Comparison of ENCODE assay signal across 13 mouse cellular contexts in genomic region chr3:21761909-21762308, GRCm38 (mm10).
DNase-seq lines count a peak whose midpoint lies in the region; ATAC-seq and TF ChIP-seq lines count a peak whose summit lies in the region.
"Had no signal": no experiment of that assay in that cellular context is flagged by ENCODE, and none has a peak within 500 bp of the region (broad histone marks: within the 10 kb centered on the region; RNA-seq: fewer than 3 reads in every experiment).

No protein-coding gene starts in this region.

- H3K4me2 ChIP-seq in kidney, embryonic 14.5 days (replicated peaks; ENCODE audit: low read depth, low read length), result no peak overlapping the region
- no peak overlapping the region for H3K4me2 ChIP-seq in embryonic facial prominence, embryonic 15.5 days (replicated peaks)
- H3K4me2 ChIP-seq: limb, embryonic 15.5 days; neural tube, embryonic 12.5 days; stomach, embryonic 15.5 days had no signal

- POLR2A ChIA-PET in Patski (lab: Charles Lee), result no interaction called here

- H3K4me1 ChIP-seq in kidney, embryonic 14.5 days (ENCODE audit: control insufficient read depth, insufficient read depth, low read length), result no peaks in the 10 kb centered on the region
- peaks cover 7% of the 10 kb centered on the region; the same call in 1 of the 2 replicates for H3K4me1 ChIP-seq in embryonic facial prominence, embryonic 15.5 days
- H3K4me1 ChIP-seq: limb, embryonic 15.5 days; neural tube, embryonic 12.5 days; stomach, embryonic 15.5 days had no signal

- H3K4me3 ChIP-seq in kidney, embryonic 14.5 days (ENCODE audit: low read length), result no peak overlapping the region
- H3K4me3 ChIP-seq in embryonic facial prominence, embryonic 15.5 days (replicated peaks), result no peak overlapping the region
- H3K4me3 ChIP-seq: limb, embryonic 15.5 days; neural tube, embryonic 12.5 days; stomach, embryonic 15.5 days had no signal

- TF ChIP-seq CTCF in Patski (IDR thresholded peaks at IDR 0.05), result no peak

- no peak for ATAC-seq in kidney, embryonic 14.5 days (ENCODE audit: low FRiP score, low TSS enrichment)
- ATAC-seq in Patski, result peak; percentile 74
- peak; percentile 78 for ATAC-seq in embryonic facial prominence, embryonic 15.5 days (ENCODE audit: insufficient number of reproducible peaks, low FRiP score, low TSS enrichment, low read depth)
- ATAC-seq in megakaryocyte, adult 5-6 weeks (ENCODE audit: poor library complexity, severe bottlenecking), result peak; percentile 70

- in situ Hi-C loops in Patski (cut with MboI; ENCODE audit: low pct_unique_long_range_greater_than_20kb), result no loop called here

- H3K27me3 ChIP-seq in kidney, embryonic 14.5 days (ENCODE audit: control insufficient read depth, insufficient read depth, low read length), result no peaks in the 10 kb centered on the region
- H3K27me3 ChIP-seq in Patski, result no peaks in the 10 kb centered on the region
- no peaks in the 10 kb centered on the region for H3K27me3 ChIP-seq in embryonic facial prominence, embryonic 15.5 days
- H3K27me3 ChIP-seq: limb, embryonic 15.5 days; neural tube, embryonic 12.5 days; stomach, embryonic 15.5 days had no signal

- CTCF ChIA-PET in Patski (lab: Charles Lee), result interaction anchor here (1.0 to 1.7 kb wide), 5 partner anchors 12 to 336 kb away, joined by 3 to 5 read pairs (median 3); no protein-coding TSS in a partner anchor

- WGBS in kidney, embryonic 14.5 days, result 93% methylated on average over 3 of the region's 3 CpGs
- WGBS in embryonic facial prominence, embryonic 15.5 days, result 34% methylated on average over 3 of the region's 3 CpGs

- no peak overlapping the region for H3K27ac ChIP-seq in kidney, embryonic 14.5 days (ENCODE audit: low read depth, low read length)
- 0 out of 2 replicates have a peak overlapping the region, but pooled peaks have one; percentile 34 for H3K27ac ChIP-seq in embryonic facial prominence, embryonic 15.5 days (replicated peaks)
- H3K27ac ChIP-seq: limb, embryonic 15.5 days; neural tube, embryonic 12.5 days; stomach, embryonic 15.5 days had no signal

- H3K9ac ChIP-seq in kidney, embryonic 14.5 days (ENCODE audit: low read depth, low read length), result no peak overlapping the region
- H3K9ac ChIP-seq in embryonic facial prominence, embryonic 15.5 days, result no peak overlapping the region
- H3K9ac ChIP-seq: limb, embryonic 15.5 days; neural tube, embryonic 12.5 days; stomach, embryonic 15.5 days had no signal

- peak; percentile 18 to 32 for DNase-seq in kidney, postnatal 36 days
- peak; percentile 55 for DNase-seq in Patski (ENCODE audit: low read depth, low spot score)
- DNase-seq in right cerebral cortex, adult 18-20 months, result no peak
- DNase-seq in embryo, embryonic 10.5 days (ENCODE audit: low spot score), result no peak
- no peak for DNase-seq in embryo, embryonic 9.5 days (ENCODE audit: extremely low spot score)
- DNase-seq: cerebellum, postnatal 25 days had no signal

- H3K9me3 ChIP-seq in kidney, embryonic 14.5 days (ENCODE audit: control insufficient read depth, low read length), result no peaks in the 10 kb centered on the region
- H3K9me3 ChIP-seq in embryonic facial prominence, embryonic 15.5 days (replicated peaks), result no peaks in the 10 kb centered on the region
- H3K9me3 ChIP-seq: G1E; limb, embryonic 15.5 days; neural tube, embryonic 12.5 days; stomach, embryonic 15.5 days had no signal

- H3K36me3 ChIP-seq in kidney, embryonic 14.5 days (ENCODE audit: control insufficient read depth, insufficient read depth, low read length), result no peaks in the 10 kb centered on the region
- H3K36me3 ChIP-seq in embryonic facial prominence, embryonic 15.5 days, result no peaks in the 10 kb centered on the region
- H3K36me3 ChIP-seq: G1E; limb, embryonic 15.5 days; neural tube, embryonic 12.5 days; stomach, embryonic 15.5 days had no signal

Comparison
In these comparisons a context has a peak if more than half of its experiments do, and no peak if none do; other contexts are left out.
1. DNase-seq: peak in kidney, postnatal 36 days (2 of 2) and Patski (single experiment); none in right cerebral cortex, adult 18-20 months (single experiment), embryo, embryonic 10.5 days (single experiment) and embryo, embryonic 9.5 days (single experiment).